Mouse (Mus musculus) effector memory CD4-positive, alpha-beta T cell, adult 7 months (primary cell): Measurements from ENCODE around the gene Gm38655. TPM values are rescaled to one million over a fixed set of nuclear protein-coding genes. Genes with fewer than 3 reads are reported as not detected.

ENCODE experiments used
- polyA plus RNA-seq: library from polyadenylated mRNA; unstranded; fragments of 100-300 nt; shearing (Covaris generic); gene quantifications from one replicate; pipeline ENCODE4 v1.2.1, GENCODE M21; 2017

Gene Gm38655
- not detected for polyA plus RNA-seq

GRCm38 (mm10) chr17:25175411-25175810, at the start of gene Gm38655:
Gene Gm38655 (minus strand): TSS chr17:25175471.

GRCm38 (mm10) chr17:25188150-25189031, 13.1 kb upstream of the Gm38655 start, which contains the start of gene Unkl:
Gene Unkl (plus strand): TSS chr17:25188397.

GRCm38 (mm10) chr17:25184129-25184691, 8.9 kb upstream of the Gm38655 start, which contains the start of gene BC003965:
Gene BC003965 (plus strand): TSS chr17:25184554.

GRCm38 (mm10) chr17:25162161-25162560, 13.1 kb downstream of the Gm38655 start, which contains the start of gene Ccdc154:
Gene Ccdc154 (plus strand): TSS chr17:25162461.

GRCm38 (mm10) chr17:25133275-25133698, 42.0 kb downstream of the Gm38655 start, which contains the start of gene Clcn7:
Gene Clcn7 (plus strand): TSS chr17:25133391.

Other genes with a start within 250 kb of the Gm38655 start
- 50.7 TPM for gene Mapk8ip3, start 238.5 kb downstream of the Gm38655 start, polyA plus RNA-seq
- 23.0 TPM for gene Jpt2, start 214.8 kb downstream of the Gm38655 start, polyA plus RNA-seq
- gene Cramp1l, start 159.7 kb downstream of the Gm38655 start, polyA plus RNA-seq, result 10.3 TPM
- 15.0 TPM for gene Ift140, start 159.4 kb downstream of the Gm38655 start, polyA plus RNA-seq
- 0.29 TPM for gene Tmem204, start 91.9 kb downstream of the Gm38655 start, polyA plus RNA-seq
- gene Telo2, start 59.5 kb downstream of the Gm38655 start, polyA plus RNA-seq, result 10.5 TPM
- gene Ptx4, start 54.7 kb downstream of the Gm38655 start, polyA plus RNA-seq, result 0.71 TPM
- 23.9 TPM for gene Clcn7, start 42.1 kb downstream of the Gm38655 start, polyA plus RNA-seq
- gene Ccdc154, start 13.0 kb downstream of the Gm38655 start, polyA plus RNA-seq, result 0.26 TPM
- 13.8 TPM for gene BC003965, start 9.1 kb upstream of the Gm38655 start, polyA plus RNA-seq
- gene Unkl, start 12.9 kb upstream of the Gm38655 start, polyA plus RNA-seq, result 47.9 TPM
- gene Gnptg, start 64.7 kb upstream of the Gm38655 start, polyA plus RNA-seq, result 155 TPM
- 41.2 TPM for gene Tsr3, start 64.7 kb upstream of the Gm38655 start, polyA plus RNA-seq
- 230 TPM for gene Baiap3, start 80.9 kb upstream of the Gm38655 start, polyA plus RNA-seq
- 654 TPM for gene Ube2i, start 99.2 kb upstream of the Gm38655 start, polyA plus RNA-seq
- gene Prss34, start 122.9 kb upstream of the Gm38655 start, polyA plus RNA-seq, result 0.94 TPM
- gene Prss28, start 133.2 kb upstream of the Gm38655 start, polyA plus RNA-seq, result not detected
- not detected for gene Prss29, start 143.2 kb upstream of the Gm38655 start, polyA plus RNA-seq
- 0.63 TPM for gene Tpsab1, start 170.1 kb upstream of the Gm38655 start, polyA plus RNA-seq
- gene Tpsb2, start 190.8 kb upstream of the Gm38655 start, polyA plus RNA-seq, result not detected
- gene Tpsg1, start 193.8 kb upstream of the Gm38655 start, polyA plus RNA-seq, result not detected